Mouse (Mus musculus) midbrain, embryonic 11.5 days (tissue): Measurements from ENCODE around the gene Stau1. TPM values are rescaled to one million over a fixed set of nuclear protein-coding genes. Genes with fewer than 3 reads are reported as not detected.
A peak's percentile ranks its signal among the peaks of the same experiment; 100 is the strongest.

ENCODE experiments used
- ATAC-seq: fragments of 200-750 bp; cut with Nextera tagmentation; 2 replicates; pipeline ENCODE4 v1.8.0; 2017; ENCODE audit warnings: moderate TSS enrichment, moderate library complexity; ENCODE audit not compliant: low FRiP score
- DNase-seq: peaks from one replicate; pipeline ENCODE4 v3.0.0; 2015; ENCODE audit warnings: low spot score; ENCODE audit errors: missing footprints
- H3K27ac ChIP-seq: fragments of 300-500 bp; sonication (generic); 2 replicates; pipeline ENCODE4 v1.5.1; 2014; ENCODE audit warnings: low read depth, low read length
- H3K27me3 ChIP-seq: fragments of 300-500 bp; sonication (generic); 2 replicates; pipeline ENCODE4 v1.6.1; 2014; ENCODE audit warnings: mild to moderate bottlenecking, low read length, moderate library complexity, mixed read lengths; ENCODE audit not compliant: control insufficient read depth, insufficient read depth
- H3K36me3 ChIP-seq: fragments of 300-500 bp; sonication (generic); 2 replicates; pipeline ENCODE4 v1.6.1; 2014; ENCODE audit warnings: mild to moderate bottlenecking, low read length, moderate library complexity, mixed read lengths; ENCODE audit not compliant: control insufficient read depth, insufficient read depth
- H3K4me1 ChIP-seq: fragments of 300-500 bp; sonication (generic); 2 replicates; pipeline ENCODE4 v1.6.1; 2014; ENCODE audit warnings: low read length; ENCODE audit not compliant: control insufficient read depth, insufficient read depth
- H3K4me2 ChIP-seq: fragments of 300-500 bp; sonication (generic); 2 replicates; pipeline ENCODE4 v1.6.1; 2014; ENCODE audit warnings: mild to moderate bottlenecking, moderate library complexity
- H3K4me3 ChIP-seq: fragments of 300-500 bp; sonication (generic); 2 replicates; pipeline ENCODE4 v1.5.1; 2014; ENCODE audit warnings: low read depth, low read length
- H3K9ac ChIP-seq: fragments of 300-500 bp; sonication (generic); 2 replicates; pipeline ENCODE4 v1.6.1; 2014; ENCODE audit warnings: low read length
- H3K9me3 ChIP-seq: fragments of 300-500 bp; sonication (generic); 2 replicates; pipeline ENCODE4 v1.6.1; 2016; ENCODE audit warnings: low read length; ENCODE audit not compliant: control insufficient read depth
- WGBS: fragments of 180-500 bp; shearing (Covaris S2); extraction: QIAGEN DNeasy Blood & Tissue Kit; methylation state at CpG from one replicate; pipeline ENCODE4 v1.1.7; 2014; 5-methylcytosine and 5-hydroxymethylcytosine counted together
- polyA plus RNA-seq: library from polyadenylated mRNA; unstranded; fragments of >200 nt; fragmentation: Nextera tagmentation; extraction: Ambion mirVana; gene quantifications from 2 replicates; pipeline ENCODE4 v1.2.1, GENCODE M21; 2014

The Stau1 gene
- polyA plus RNA-seq, 1 experiment from 2014 or later: 96.2 TPM

DNA sequence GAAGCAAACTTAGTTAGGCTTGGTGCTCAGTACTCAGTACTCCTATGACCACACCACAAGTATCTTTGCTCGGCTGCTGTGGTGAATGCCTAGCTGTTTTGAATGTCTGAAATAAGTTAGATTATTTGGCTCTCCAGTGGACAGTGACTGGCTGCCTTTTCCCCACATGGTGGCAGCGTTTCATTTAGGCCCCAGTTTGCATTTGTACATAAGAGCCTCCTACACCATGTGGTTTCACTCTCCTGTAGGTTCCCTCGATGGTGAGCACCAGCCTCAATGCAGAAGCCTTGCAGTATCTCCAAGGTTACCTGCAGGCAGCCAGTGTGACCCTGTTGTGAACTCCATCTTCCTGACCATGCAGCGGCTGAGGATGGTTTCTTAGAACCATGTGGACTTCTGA, 50.6 kb downstream of the Stau1 start:
- H3K9ac ChIP-seq: no peak overlapping the region
- H3K4me3 ChIP-seq: no peak overlapping the region
- peaks cover 42% of the 10 kb centered on the region for H3K36me3 ChIP-seq
- no peak for DNase-seq
- WGBS: 71% methylated on average over 4 of the region's 4 CpGs
- H3K4me2 ChIP-seq: no peak overlapping the region
- no peaks in the 10 kb centered on the region for H3K9me3 ChIP-seq
- no peak overlapping the region for H3K27ac ChIP-seq
- no peaks in the 10 kb centered on the region for H3K27me3 ChIP-seq
- no peak for ATAC-seq
- no peaks in the 10 kb centered on the region for H3K4me1 ChIP-seq

DNA sequence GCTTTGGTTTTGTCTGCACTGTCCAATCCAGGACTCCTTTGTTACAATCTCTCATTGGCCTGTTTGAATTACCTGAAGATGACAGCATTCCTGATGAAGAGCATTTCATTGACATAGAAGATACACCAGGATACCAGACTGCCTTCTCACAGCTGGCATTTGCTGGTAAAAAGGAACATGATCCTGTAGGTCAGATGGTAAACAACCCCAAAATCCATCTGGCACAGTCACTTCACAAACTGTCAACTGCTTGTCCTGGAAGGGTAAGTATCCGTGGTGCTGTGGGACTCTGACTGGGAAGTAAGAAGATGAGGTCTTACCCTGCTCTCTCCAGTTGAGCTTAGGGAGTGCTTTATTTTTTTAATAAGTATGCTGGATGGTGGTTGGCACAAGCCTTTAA, 51.8 kb downstream of the Stau1 start:
- H3K9ac ChIP-seq: no peak overlapping the region
- H3K4me1 ChIP-seq: no peaks in the 10 kb centered on the region
- ATAC-seq: no peak
- no peak overlapping the region for H3K4me3 ChIP-seq
- no peak overlapping the region for H3K4me2 ChIP-seq
- no peak overlapping the region for H3K27ac ChIP-seq
- H3K9me3 ChIP-seq: no peaks in the 10 kb centered on the region
- H3K27me3 ChIP-seq: no peaks in the 10 kb centered on the region
- no peak for DNase-seq
- 86% methylated on average over 1 of the region's 1 CpGs for WGBS
- peaks cover 31% of the 10 kb centered on the region for H3K36me3 ChIP-seq

DNA sequence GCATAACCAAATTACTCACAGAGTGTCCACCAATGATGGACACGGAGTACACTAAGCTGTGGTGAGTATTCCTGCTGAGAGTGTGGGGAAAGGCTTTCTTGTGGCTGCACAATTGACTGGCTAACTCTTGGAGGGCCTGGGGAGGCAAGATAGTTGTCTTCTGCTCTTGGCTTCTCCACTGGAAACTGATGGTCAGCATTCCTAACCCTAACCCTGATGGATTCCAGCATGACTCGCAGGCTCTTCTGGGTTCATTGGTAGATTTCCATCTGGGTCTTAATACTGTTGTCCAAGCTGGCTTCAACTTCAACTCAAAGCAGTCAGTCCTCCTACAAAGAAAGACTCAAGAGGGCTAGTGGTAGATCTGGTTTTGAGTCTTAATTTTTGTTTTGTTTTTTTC, 53.0 kb downstream of the Stau1 start:
- Histone ChIP-seq H3K4me2 (no peak overlapping the region), H3K9ac (no peak overlapping the region), H3K27ac (no peak overlapping the region), H3K27me3 (no peaks in the 10 kb centered on the region), H3K4me1 (no peaks in the 10 kb centered on the region), H3K4me3 (no peak overlapping the region), H3K36me3 (peaks cover 21% of the 10 kb centered on the region), H3K9me3 (no peaks in the 10 kb centered on the region)
- ATAC-seq (no peak), DNase-seq (no peak)
- WGBS: 90% methylated on average over 2 of the region's 2 CpGs

DNA sequence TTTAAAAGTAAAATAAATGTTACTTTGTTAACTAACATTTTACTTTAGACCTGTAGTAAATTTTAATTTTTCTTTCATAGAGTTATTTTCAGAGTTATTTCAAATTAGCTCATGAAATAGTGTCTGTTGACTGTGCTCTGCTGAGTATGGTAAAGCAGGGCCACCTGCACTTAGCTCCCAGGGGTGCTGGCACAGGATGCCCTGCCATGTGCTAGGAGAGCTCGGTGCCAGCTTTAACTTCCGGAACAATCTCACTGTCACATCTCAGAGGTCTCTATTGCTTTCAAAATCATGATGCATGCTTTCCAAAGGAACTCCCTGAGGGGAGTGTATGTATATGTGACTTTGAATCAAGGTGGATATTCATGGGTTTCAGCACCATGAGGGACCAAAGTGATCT, 59.9 kb downstream of the Stau1 start:
- Histone ChIP-seq H3K27me3 (no peaks in the 10 kb centered on the region), H3K9me3 (no peaks in the 10 kb centered on the region)

DNA sequence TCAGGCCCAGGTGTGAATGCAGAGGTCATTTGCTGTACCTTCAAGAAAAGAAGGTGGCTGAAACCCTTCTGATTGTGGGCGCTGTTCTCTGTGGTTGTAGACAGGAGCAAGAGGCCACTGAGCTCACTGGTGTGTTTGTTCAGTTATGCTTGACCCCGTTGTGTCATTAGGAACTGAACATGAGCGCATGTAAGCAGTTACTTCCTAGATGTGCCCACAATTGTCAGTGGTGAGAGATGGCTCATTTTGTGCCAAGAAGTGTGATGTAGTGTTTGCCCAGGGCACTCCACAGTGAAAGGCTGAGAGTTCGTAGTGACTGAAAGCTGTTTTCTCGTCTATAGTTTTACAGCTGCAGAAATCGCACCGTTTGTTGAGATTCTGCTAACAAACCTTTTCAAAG, 60.5 kb downstream of the Stau1 start:
- Histone ChIP-seq H3K9me3 (no peaks in the 10 kb centered on the region), H3K4me3 (no peak overlapping the region), H3K36me3 (peaks cover 24% of the 10 kb centered on the region), H3K9ac (no peak overlapping the region), H3K4me1 (no peaks in the 10 kb centered on the region), H3K4me2 (no peak overlapping the region), H3K27me3 (no peaks in the 10 kb centered on the region), H3K27ac (no peak overlapping the region)
- ATAC-seq (no peak), DNase-seq (no peak)
- 95% methylated on average over 7 of the region's 7 CpGs for WGBS

More for the DNA sequence above, 59.9 kb downstream of the Stau1 start:
- no peak overlapping the region for H3K9ac ChIP-seq
- no peak overlapping the region for H3K4me2 ChIP-seq
- DNase-seq (no peak), ATAC-seq (no peak)
- no peak overlapping the region for H3K4me3 ChIP-seq
- peaks cover 21% of the 10 kb centered on the region; the same call in 1 of the 2 replicates for H3K36me3 ChIP-seq
- H3K27ac ChIP-seq: no peak overlapping the region
- WGBS: 97% methylated on average over 2 of the region's 2 CpGs
- no peaks in the 10 kb centered on the region for H3K4me1 ChIP-seq

DNA sequence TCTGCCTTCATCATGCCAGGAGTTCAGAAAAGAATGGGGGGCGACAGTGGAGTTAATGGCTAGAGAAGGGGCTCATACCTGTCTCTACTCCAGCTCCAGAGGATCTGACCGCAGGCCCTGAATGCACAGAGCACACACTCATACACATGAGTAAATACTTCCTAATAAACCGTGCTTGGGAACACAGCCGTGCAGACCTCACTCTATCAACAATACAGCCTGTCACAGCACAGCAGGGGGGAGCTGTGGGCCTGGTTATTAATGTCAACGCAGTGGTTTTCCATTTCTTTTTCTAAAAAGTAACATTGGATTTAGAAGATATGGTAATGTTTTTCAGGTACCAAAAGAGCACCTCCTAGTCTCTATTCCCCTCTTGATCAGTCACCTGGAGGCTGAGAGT, 61.7 kb downstream of the Stau1 start:
- Histone ChIP-seq H3K27me3 (no peaks in the 10 kb centered on the region), H3K9me3 (no peaks in the 10 kb centered on the region), H3K4me2 (no peak overlapping the region), H3K4me1 (no peaks in the 10 kb centered on the region), H3K36me3 (peaks cover 29% of the 10 kb centered on the region), H3K27ac (no peak overlapping the region), H3K9ac (no peak overlapping the region), H3K4me3 (no peak overlapping the region)
- DNase-seq: no peak
- 81% methylated on average over 5 of the region's 5 CpGs for WGBS
- no peak for ATAC-seq

DNA sequence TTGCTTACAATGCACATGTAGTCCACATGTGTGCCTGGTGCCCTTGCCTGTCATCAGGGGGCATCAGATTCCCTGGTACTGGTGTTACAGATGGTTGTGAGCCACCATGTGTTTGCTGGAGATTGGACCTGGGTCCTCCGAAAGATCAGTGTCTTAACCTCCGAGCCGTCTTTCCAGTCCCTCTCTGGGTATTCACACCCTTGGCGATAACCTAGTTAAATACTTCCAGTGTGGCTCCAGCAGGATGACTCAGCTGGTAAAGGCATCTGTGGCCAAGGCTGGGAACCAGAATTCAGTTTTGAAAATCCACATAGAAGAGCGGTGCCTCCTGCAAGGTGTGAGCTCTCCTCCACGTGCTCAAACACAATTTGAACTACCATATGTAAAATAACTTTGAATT, 62.2 kb downstream of the Stau1 start:
- H3K9me3 ChIP-seq: no peaks in the 10 kb centered on the region
- no peak for ATAC-seq

DNA sequence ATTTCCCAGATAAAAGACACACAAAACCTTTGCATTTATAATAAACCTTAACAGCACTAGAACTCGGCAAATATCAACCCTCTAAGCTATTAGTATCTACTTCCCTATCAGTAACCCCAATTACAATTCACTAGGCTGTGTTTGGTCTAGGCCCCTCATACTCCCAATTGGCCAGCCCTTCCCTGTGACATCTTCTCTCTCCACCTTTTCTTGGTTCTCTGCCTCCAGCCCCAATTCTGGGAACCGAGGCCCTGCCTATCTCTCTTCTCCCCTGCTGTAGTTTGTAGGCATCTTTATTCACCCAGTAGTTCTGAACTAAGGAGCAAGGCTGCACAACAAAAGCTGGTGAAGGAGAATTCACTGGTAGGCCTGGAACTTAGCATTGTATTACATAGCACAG, 72.1 kb downstream of the Stau1 start:
- 92% methylated on average over 2 of the region's 2 CpGs for WGBS
- ATAC-seq (no peak), DNase-seq (no peak)
- no peak overlapping the region for H3K27ac ChIP-seq
- H3K4me2 ChIP-seq: no peak overlapping the region
- H3K36me3 ChIP-seq: peaks cover 27% of the 10 kb centered on the region; the same call in 1 of the 2 replicates
- H3K9me3 ChIP-seq: no peaks in the 10 kb centered on the region
- H3K9ac ChIP-seq: no peak overlapping the region
- H3K4me1 ChIP-seq: no peaks in the 10 kb centered on the region
- H3K4me3 ChIP-seq: no peak overlapping the region
- no peaks in the 10 kb centered on the region for H3K27me3 ChIP-seq

More for the DNA sequence above, 62.2 kb downstream of the Stau1 start:
- Histone ChIP-seq H3K27ac (no peak overlapping the region), H3K9ac (no peak overlapping the region), H3K4me3 (no peak overlapping the region), H3K27me3 (no peaks in the 10 kb centered on the region), H3K4me1 (no peaks in the 10 kb centered on the region), H3K36me3 (peaks cover 32% of the 10 kb centered on the region), H3K4me2 (no peak overlapping the region)
- no peak for DNase-seq
- WGBS: 95% methylated on average over 6 of the region's 6 CpGs

DNA sequence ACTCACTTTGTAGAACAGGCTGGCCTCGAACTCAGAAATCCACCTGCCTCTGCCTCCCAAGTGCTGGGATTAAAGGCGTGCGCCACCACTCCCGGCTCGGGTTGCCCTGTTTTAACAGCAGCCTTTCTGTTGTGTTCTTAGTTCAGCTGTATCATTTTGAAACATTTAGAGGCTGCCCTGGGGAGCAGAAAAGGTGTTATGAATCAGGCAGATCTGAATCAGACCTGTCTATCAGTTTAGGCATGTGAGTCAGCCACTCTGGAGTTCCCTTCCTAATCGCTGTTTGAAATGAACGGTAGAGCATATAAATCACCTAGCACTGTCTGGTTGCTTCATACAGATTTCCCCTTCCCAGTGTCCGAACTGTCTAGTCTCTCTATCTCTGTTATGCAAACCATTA, 85.6 kb downstream of the Stau1 start:
- Histone ChIP-seq H3K9ac (no peak overlapping the region), H3K4me1 (peaks cover 9% of the 10 kb centered on the region), H3K27me3 (no peaks in the 10 kb centered on the region), H3K27ac (no peak overlapping the region), H3K9me3 (no peaks in the 10 kb centered on the region), H3K4me2 (no peak overlapping the region), H3K4me3 (no peak overlapping the region), H3K36me3 (no peaks in the 10 kb centered on the region)
- ATAC-seq (no peak), DNase-seq (no peak)
- 97% methylated on average over 8 of the region's 8 CpGs for WGBS

DNA sequence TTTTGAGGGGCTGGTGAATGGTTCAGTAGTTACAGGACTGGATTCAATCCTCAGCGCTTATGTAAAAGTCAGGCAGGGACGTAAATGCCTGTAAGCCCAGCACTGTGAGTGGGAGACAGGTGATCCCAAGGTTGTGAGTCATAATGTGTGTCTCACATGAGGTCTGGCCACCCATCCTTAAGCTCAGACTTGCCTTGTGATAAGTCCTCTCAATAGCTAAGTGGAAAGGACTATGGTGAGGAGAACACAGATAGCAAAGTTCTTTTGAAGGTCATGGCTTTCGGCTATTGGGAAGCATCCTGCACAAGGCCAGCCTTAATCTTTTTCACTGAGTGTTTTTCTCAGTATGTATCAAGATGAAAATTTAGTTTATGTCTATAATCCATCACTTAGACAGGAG, 86.4 kb downstream of the Stau1 start:
- no peaks in the 10 kb centered on the region for H3K36me3 ChIP-seq
- no peak overlapping the region for H3K9ac ChIP-seq
- no peak overlapping the region for H3K27ac ChIP-seq
- peaks cover 9% of the 10 kb centered on the region for H3K4me1 ChIP-seq
- no peak overlapping the region for H3K4me3 ChIP-seq
- WGBS: 98% methylated on average over 3 of the region's 3 CpGs
- H3K9me3 ChIP-seq: no peaks in the 10 kb centered on the region
- H3K4me2 ChIP-seq: no peak overlapping the region
- peak; percentile 56 for DNase-seq
- no peak for ATAC-seq
- no peaks in the 10 kb centered on the region for H3K27me3 ChIP-seq
